Mouse (Mus musculus): ENCODE results near the gene Asic4. TPM values are rescaled to one million over a fixed set of nuclear protein-coding genes. Genes with fewer than 3 reads are reported as not detected.
A peak's percentile ranks its signal among the peaks of the same experiment; 100 is the strongest.

Asic4 gene
- total and polyA plus RNA-seq, 3 experiments: 0.18 to 0.19 TPM; not detected in 1

- no peak overlapping the region for H3K4me3 ChIP-seq (ENCODE audit: control insufficient read depth in 1 of 2, insufficient read depth in 1 of 2, low read depth in 2 of 2, low read length in 2 of 2)
- peaks cover 13 to 30% of the 10 kb centered on the region in 2 experiments for H3K4me1 ChIP-seq (ENCODE audit: control insufficient read depth in 1 of 2, insufficient read depth in 2 of 2, low read length in 2 of 2)
- no peaks in the 10 kb centered on the region for H3K27me3 ChIP-seq (ENCODE audit: control insufficient read depth in 1 of 2, insufficient read depth in 2 of 2, low read length in 2 of 2)
- H3K9me3 ChIP-seq (replicated peaks; ENCODE audit: insufficient read depth, low read length): no peaks in the 10 kb centered on the region
- no peaks in the 10 kb centered on the region for H3K79me2 ChIP-seq (ENCODE audit: control insufficient read depth, insufficient read depth, low read length, poor library complexity)
- DNase-seq (ENCODE audit: low read depth, low spot score): peak; percentile 80
- H3K27ac ChIP-seq (ENCODE audit: control insufficient read depth, low read depth, low read length): no peak overlapping the region
- no peak overlapping the region for H3K9ac ChIP-seq (ENCODE audit: control insufficient read depth, low read depth, low read length, poor library complexity, severe bottlenecking)
- H3K36me3 ChIP-seq (ENCODE audit: control insufficient read depth in 1 of 2, insufficient read depth in 2 of 2, low read length in 2 of 2): peaks cover 0 to 19% of the 10 kb centered on the region in 2 experiments; a peak in 2 of 4 replicates
- no peak for TF ChIP-seq POLR2A (IDR thresholded peaks at IDR 0.05; ENCODE audit: control insufficient read depth in 1 of 2, insufficient read depth in 1 of 2, low read depth in 1 of 2, low read length in 2 of 2, poor library complexity in 1 of 2)
- TF ChIP-seq SMC3 (IDR thresholded peaks at IDR 0.05; ENCODE audit: low read depth, low read length): peak; percentile 99
- TF ChIP-seq USF1 (IDR thresholded peaks at IDR 0.05; ENCODE audit: low read depth, low read length): no peak
- no peak for TF ChIP-seq MYB (IDR thresholded peaks at IDR 0.05; ENCODE audit: low read depth, low read length)
- TF ChIP-seq NRF1 (IDR thresholded peaks at IDR 0.05; ENCODE audit: insufficient read depth, low read depth, low read length, poor library complexity, severe bottlenecking): no peak
- peak; percentile 48; the same call in 1 of the 2 replicates for TF ChIP-seq SIN3A (IDR thresholded peaks at IDR 0.05; ENCODE audit: low read length)
- TF ChIP-seq TBP (IDR thresholded peaks at IDR 0.05; ENCODE audit: low read depth, low read length): no peak
- TF ChIP-seq CHD1 (IDR thresholded peaks at IDR 0.05; ENCODE audit: low read depth, low read length): no peak
- TF ChIP-seq NELFE (IDR thresholded peaks at IDR 0.05; ENCODE audit: low read depth, low read length): no peak
- TF ChIP-seq EP300 (IDR thresholded peaks at IDR 0.05; ENCODE audit: low read depth in 1 of 2, low read length in 2 of 2): no peak
- no peak for TF ChIP-seq ETS1 (IDR thresholded peaks at IDR 0.05; ENCODE audit: low read depth, low read length)
- TF ChIP-seq ZMIZ1 (IDR thresholded peaks at IDR 0.05; ENCODE audit: low read depth, low read length): no peak
- TF ChIP-seq USF2 (IDR thresholded peaks at IDR 0.05; ENCODE audit: borderline replicate concordance in 1 of 2, insufficient read depth in 1 of 2, low read depth in 1 of 2, low read length in 2 of 2): no peak
- TF ChIP-seq CHD2 (IDR thresholded peaks at IDR 0.05; ENCODE audit: low read length): no peak
- no peak for TF ChIP-seq TAL1 (IDR thresholded peaks at IDR 0.05; ENCODE audit: low read length)
- TF ChIP-seq MAFK (IDR thresholded peaks at IDR 0.05; ENCODE audit: borderline replicate concordance, low read depth, low read length): no peak
- TF ChIP-seq MYC (IDR thresholded peaks at IDR 0.05; ENCODE audit: low read depth, low read length): no peak
- TF ChIP-seq MEF2A (IDR thresholded peaks at IDR 0.05; ENCODE audit: extremely low read depth, insufficient replicate concordance, low read depth, low read length, poor library complexity, severe bottlenecking): no peak
- no peak for TF ChIP-seq KAT2A (conservative IDR thresholded peaks at IDR 0.05; ENCODE audit: low read depth, low read length)
- TF ChIP-seq JUND (IDR thresholded peaks at IDR 0.05; ENCODE audit: low read depth, low read length): no peak
- no peak for TF ChIP-seq RCOR1 (IDR thresholded peaks at IDR 0.05; ENCODE audit: low read depth, low read length)
- TF ChIP-seq MAZ (IDR thresholded peaks at IDR 0.05; ENCODE audit: low read depth, low read length): 0 out of 2 replicates have a peak, but pooled peaks have one; percentile 55
- TF ChIP-seq RAD21 (IDR thresholded peaks at IDR 0.05; ENCODE audit: low read depth, low read length): peak; percentile 97
- no peak for TF ChIP-seq ZKSCAN1 (IDR thresholded peaks at IDR 0.05; ENCODE audit: low read depth, low read length)
- no peak for TF ChIP-seq TCF12 (IDR thresholded peaks at IDR 0.05; ENCODE audit: low read depth, low read length)
- no peak for TF ChIP-seq E2F4 (IDR thresholded peaks at IDR 0.05; ENCODE audit: borderline replicate concordance, low read depth, low read length)
- no peak for TF ChIP-seq POLR2AphosphoS2 (IDR thresholded peaks at IDR 0.05; ENCODE audit: low read length)
- peak; percentile 60 to 96 (median 95) for TF ChIP-seq CTCF (IDR thresholded peaks at IDR 0.05 in 2 of 3, conservative IDR thresholded peaks at IDR 0.05 in 1 of 3; ENCODE audit: control insufficient read depth in 1 of 3, insufficient read depth in 1 of 3, low read depth in 2 of 3, low read length in 3 of 3, poor library complexity in 1 of 3, severe bottlenecking in 1 of 3)
- no peak for TF ChIP-seq MXI1 (IDR thresholded peaks at IDR 0.05; ENCODE audit: low read depth, low read length)
- TF ChIP-seq UBTF (IDR thresholded peaks at IDR 0.05; ENCODE audit: borderline replicate concordance, insufficient read depth, low read depth, low read length): no peak
- no peak for TF ChIP-seq MAX (IDR thresholded peaks at IDR 0.05; ENCODE audit: low read length)
- TF ChIP-seq ELF1 (IDR thresholded peaks at IDR 0.05; ENCODE audit: low read depth, low read length): no peak
- no peak for TF ChIP-seq GATA1 (IDR thresholded peaks at IDR 0.05; ENCODE audit: low read depth, low read length)
- TF ChIP-seq HCFC1 (IDR thresholded peaks at IDR 0.05; ENCODE audit: low read depth, low read length): no peak
- 0 out of 2 replicates have a peak, but pooled peaks have one; percentile 11 for TF ChIP-seq ZNF384 (IDR thresholded peaks at IDR 0.05; ENCODE audit: low read depth, low read length)
- TF ChIP-seq POLR2AphosphoS5 (IDR thresholded peaks at IDR 0.05; ENCODE audit: borderline replicate concordance, low read depth, low read length): no peak
- peak; percentile 98 for TF ChIP-seq ZC3H11A (IDR thresholded peaks at IDR 0.05; ENCODE audit: low read depth, low read length)
Measured at GRCm38 (mm10) chr1:75467215-75467927, 17.1 kb downstream of the Asic4 start.

All from MEL (cell line).